Mouse (Mus musculus) MEL (cell line): ENCODE results near the gene Fxyd2.

Source experiments
- CHD1 ChIP-seq: IDR thresholded peaks from 2 replicates; pipeline ENCODE4 v1.6.1; 2012; ENCODE audit warnings: low read depth, mild to moderate bottlenecking, inconsistent platforms, low read length, improper control_type of control experiment
- CTCF ChIP-seq, 3 experiments: IDR thresholded peaks in 2 of 3; conservative IDR thresholded peaks in 1 of 3; 2 replicates each; pipeline ENCODE4 v1.5.1; 2011 to 2012; ENCODE audit warnings: low read length in 3 of 3, low read depth in 2 of 3, mild to moderate bottlenecking in 2 of 3, improper control_type of control experiment in 1 of 3, inconsistent platforms in 1 of 3, mixed read lengths in 1 of 3, moderate library complexity in 1 of 3; ENCODE audit not compliant: control insufficient read depth in 1 of 3, insufficient read depth in 1 of 3, poor library complexity in 1 of 3, severe bottlenecking in 1 of 3
- EP300 ChIP-seq, 2 experiments: IDR thresholded peaks; 2 replicates each; pipeline ENCODE4 v1.6.1; 2011; ENCODE audit warnings: improper control_type of control experiment in 2 of 2, low read length in 2 of 2, low read depth in 1 of 2, mild to moderate bottlenecking in 1 of 2
- JUND ChIP-seq: IDR thresholded peaks from 2 replicates; pipeline ENCODE4 v1.6.1; 2011; ENCODE audit warnings: low read depth, mild to moderate bottlenecking, improper control_type of control experiment, low read length
- MAZ ChIP-seq: IDR thresholded peaks from 2 replicates; pipeline ENCODE4 v1.6.1; 2012; ENCODE audit warnings: low read depth, mild to moderate bottlenecking, inconsistent platforms, low read length, improper control_type of control experiment
- UBTF ChIP-seq: IDR thresholded peaks from 2 replicates; pipeline ENCODE4 v1.6.1; 2012; ENCODE audit warnings: low read depth, mild to moderate bottlenecking, inconsistent platforms, low read length, improper control_type of control experiment, moderate library complexity, borderline replicate concordance; ENCODE audit not compliant: insufficient read depth

- TF ChIP-seq CTCF (IDR thresholded peaks at IDR 0.05 in 2 of 3, conservative IDR thresholded peaks at IDR 0.05 in 1 of 3; ENCODE audit: control insufficient read depth in 1 of 3, insufficient read depth in 1 of 3, low read depth in 2 of 3, low read length in 3 of 3, poor library complexity in 1 of 3, severe bottlenecking in 1 of 3) (no peak), EP300 (IDR thresholded peaks at IDR 0.05; ENCODE audit: low read depth in 1 of 2, low read length in 2 of 2) (no peak), JUND (no peak), UBTF (no peak), MAZ (no peak), CHD1 (no peak)
Measured at GRCm38 (mm10) chr9:45412700-45413477, 13.4 kb downstream of the Fxyd2 start.
